Mouse (Mus musculus) heart, postnatal 25 days (tissue): ENCODE measurements around the gene Olfr1265. TPM values are rescaled to one million over a fixed set of nuclear protein-coding genes. Genes with fewer than 3 reads are reported as not detected.

Experiments
- DNase-seq: peaks from one replicate; pipeline ENCODE4 v3.0.0; 2022; ENCODE audit warnings: low spot score
- intact Hi-C: fragments of 180-260 bp; cut with DNase I; formaldehyde crosslinking; loops from one replicate; pipeline ENCODE4 v1.15.1; 2025
- total RNA-seq, 2 experiments: library from RNA; stranded (reverse); gene quantifications; 2 replicates each; pipeline ENCODE4 v1.2.3; 2021

Gene Olfr1265
- total RNA-seq = not detected

DNA sequence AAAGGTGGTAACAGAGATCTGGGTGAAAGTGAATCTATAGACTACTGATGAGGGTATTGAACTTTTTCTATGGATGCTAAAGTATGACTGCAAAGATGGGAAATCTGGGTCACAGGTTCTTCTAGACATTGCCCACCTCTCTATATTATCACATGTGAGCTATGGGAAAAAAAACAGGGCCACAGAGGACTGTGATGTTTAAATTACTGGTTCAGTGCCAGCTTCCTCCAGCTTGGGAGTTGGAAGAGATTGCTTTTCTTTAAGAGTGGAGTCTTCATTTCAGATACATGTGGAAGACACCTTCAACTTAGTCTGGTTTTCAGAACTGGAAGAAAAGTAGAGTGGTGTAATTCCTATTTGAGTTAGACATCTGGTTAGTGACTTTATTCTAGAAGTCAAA, at the start of gene Olfr1265:
Olfr1265 (plus strand) TSS at position 301 of the 400 bp plus-strand sequence.
- intact Hi-C loops = no loop called here
- no peak for DNase-seq

- no peak for DNase-seq
- intact Hi-C loops = no loop called here
Measured at GRCm38 (mm10) chr2:89990921-89991320, 44.2 kb upstream of the Olfr1265 start, which contains the start of gene Olfr1261. Gene Olfr1261, plus strand, starts transcription at chr2:89991221.

DNA sequence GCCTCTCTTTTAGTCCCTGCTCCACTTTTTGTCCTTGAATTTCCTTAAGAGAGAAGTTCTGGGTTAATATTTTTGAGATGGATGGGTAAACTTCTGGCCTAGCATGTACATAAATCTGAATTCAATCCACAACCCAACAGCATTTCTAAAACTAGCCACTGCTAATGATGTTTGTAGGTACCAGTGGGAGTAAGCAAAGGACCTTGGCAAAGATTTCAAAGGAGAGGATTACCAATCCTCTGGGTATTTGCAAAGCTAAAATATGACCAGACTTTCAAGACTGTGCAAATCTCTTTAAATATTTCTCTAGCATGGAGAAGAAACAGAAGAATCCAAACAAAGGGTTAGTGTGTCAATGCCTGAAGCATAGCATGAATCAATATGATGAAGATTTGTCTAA, 35.3 kb upstream of the Olfr1265 start, which contains the start of gene Olfr1262:
Olfr1262 (plus strand) TSS at position 301 of the 400 bp plus-strand sequence.
- no peak for DNase-seq
- intact Hi-C loops = no loop called here

- intact Hi-C loops = no loop called here
- DNase-seq = no peak
Measured at GRCm38 (mm10) chr2:90011831-90012230, 23.3 kb upstream of the Olfr1265 start, which contains the start of gene Olfr1263. Gene Olfr1263, plus strand, starts transcription at chr2:90012131.

DNA sequence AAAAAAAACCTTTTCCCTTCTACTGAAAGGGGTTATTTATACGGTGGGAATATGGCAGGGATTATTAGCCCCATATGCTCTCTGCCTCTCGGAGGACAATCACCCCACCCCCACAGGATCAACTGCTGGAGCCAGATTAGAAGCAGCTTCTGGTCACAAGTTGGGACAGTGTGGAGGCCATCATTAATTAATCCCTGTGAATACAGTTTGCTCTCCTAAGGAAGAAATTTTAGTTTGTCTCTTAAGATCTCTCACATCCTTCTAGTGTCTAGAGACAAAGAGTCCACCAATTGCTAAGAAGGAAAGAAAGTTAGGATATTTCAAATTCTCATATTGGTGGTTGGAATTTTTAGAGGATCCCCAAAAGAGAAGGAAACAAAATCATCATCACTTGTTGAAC, 9.7 kb upstream of the Olfr1265 start, which contains the start of gene Olfr1264:
Olfr1264 (minus strand) TSS at position 101 of the 400 bp plus-strand sequence.
- intact Hi-C loops = no loop called here

GRCm38 (mm10) chr2:90063494-90063893, 28.4 kb downstream of the Olfr1265 start, which contains the start of gene Olfr140:
Gene Olfr140, minus strand, starts transcription at chr2:90063594.
- intact Hi-C loops = no loop called here
- DNase-seq = no peak

More for the DNA sequence above, 9.7 kb upstream of the Olfr1265 start, which contains the start of gene Olfr1264:
- DNase-seq = no peak

DNA sequence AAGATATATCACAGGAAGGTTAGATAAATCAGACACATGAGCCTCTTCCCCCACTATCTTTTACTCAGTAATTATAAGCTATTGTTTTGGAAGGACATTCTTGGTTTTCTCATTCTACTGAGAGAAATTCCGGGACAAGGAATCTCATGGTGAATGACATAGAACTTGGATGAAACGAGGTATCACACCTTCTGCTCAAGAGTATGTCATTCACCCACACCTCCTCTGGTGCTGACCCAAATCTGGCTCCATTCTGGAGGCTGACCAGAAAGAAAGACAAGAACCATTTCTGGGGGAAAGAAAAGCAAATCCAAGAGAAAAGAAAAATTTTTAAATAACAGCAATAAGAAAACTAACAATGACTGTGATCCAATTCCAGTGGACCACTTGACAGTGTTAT, 34.9 kb downstream of the Olfr1265 start:
- intact Hi-C loops = no loop called here
- DNase-seq = no peak

Other genes with a start within 250 kb of the Olfr1265 start
- gene Olfr1254, start 241.7 kb upstream of the Olfr1265 start, total RNA-seq = not detected
- not detected for gene Olfr1255, start 223.3 kb upstream of the Olfr1265 start, total RNA-seq
- gene Olfr1256, start 193.8 kb upstream of the Olfr1265 start, total RNA-seq = not detected
- not detected for gene Olfr48, start 187.1 kb upstream of the Olfr1265 start, total RNA-seq
- gene Olfr1257, start 156.9 kb upstream of the Olfr1265 start, total RNA-seq = not detected
- gene Olfr1258, start 108.0 kb upstream of the Olfr1265 start, total RNA-seq = not detected
- not detected for gene Olfr1259, start 86.7 kb upstream of the Olfr1265 start, total RNA-seq
- gene Olfr1260, start 61.0 kb upstream of the Olfr1265 start, total RNA-seq = not detected
- not detected for gene Olfr1261, start 44.1 kb upstream of the Olfr1265 start, total RNA-seq
- gene Olfr1262, start 35.2 kb upstream of the Olfr1265 start, total RNA-seq = not detected
- not detected for gene Olfr1263, start 23.2 kb upstream of the Olfr1265 start, total RNA-seq
- gene Olfr1264, start 9.8 kb upstream of the Olfr1265 start, total RNA-seq = not detected
- not detected for gene Olfr140, start 28.3 kb downstream of the Olfr1265 start, total RNA-seq
- not detected for gene Olfr1269, start 86.1 kb downstream of the Olfr1265 start, total RNA-seq
- gene Olfr32, start 107.0 kb downstream of the Olfr1265 start, total RNA-seq = not detected
- gene Olfr1270, start 117.8 kb downstream of the Olfr1265 start, total RNA-seq = not detected
- gene Olfr1506, start 189.2 kb downstream of the Olfr1265 start, total RNA-seq = not detected
- not detected for gene Olfr142, start 222.3 kb downstream of the Olfr1265 start, total RNA-seq
- not detected for gene Olfr1271, start 235.7 kb downstream of the Olfr1265 start, total RNA-seq